Mouse (Mus musculus) liver, embryonic 13.5 days (tissue): Measurements from ENCODE around the gene Zfp239. TPM values are rescaled to one million over a fixed set of nuclear protein-coding genes. Genes with fewer than 3 reads are reported as not detected.

Experiments used
- ATAC-seq: fragments of 200-750 bp; cut with Nextera tagmentation; 2 replicates; pipeline ENCODE4 v1.8.0; 2017; ENCODE audit warnings: low read depth, mild to moderate bottlenecking, moderate number of reproducible peaks, moderate library complexity
- DNase-seq: peaks from one replicate; pipeline ENCODE4 v3.0.0; 2022
- H3K27ac ChIP-seq: fragments of 300-500 bp; sonication (generic); 2 replicates; pipeline ENCODE4 v1.5.1; 2015; ENCODE audit warnings: moderate library complexity, mild to moderate bottlenecking, inconsistent platforms
- H3K27me3 ChIP-seq: fragments of 300-500 bp; sonication (generic); 2 replicates; pipeline ENCODE4 v1.6.1; 2015; ENCODE audit warnings: mild to moderate bottlenecking, inconsistent platforms
- H3K36me3 ChIP-seq: fragments of 300-500 bp; sonication (generic); 2 replicates; pipeline ENCODE4 v1.6.1; 2015; ENCODE audit warnings: mild to moderate bottlenecking, inconsistent platforms
- H3K4me1 ChIP-seq: fragments of 300-500 bp; sonication (generic); replicated peaks from 2 replicates; pipeline ENCODE4 v1.6.1; 2015; ENCODE audit warnings: inconsistent platforms
- H3K4me2 ChIP-seq: fragments of 300-500 bp; sonication (generic); 2 replicates; pipeline ENCODE4 v1.6.1; 2015; ENCODE audit warnings: inconsistent platforms, mild to moderate bottlenecking, moderate library complexity
- H3K4me3 ChIP-seq: fragments of 300-500 bp; sonication (generic); replicated peaks from 2 replicates; pipeline ENCODE4 v1.5.1; 2015; ENCODE audit warnings: mild to moderate bottlenecking, inconsistent platforms
- H3K9ac ChIP-seq: fragments of 300-500 bp; sonication (generic); 2 replicates; pipeline ENCODE4 v1.6.1; 2015; ENCODE audit warnings: mild to moderate bottlenecking, inconsistent platforms
- H3K9me3 ChIP-seq: fragments of 300-500 bp; sonication (generic); replicated peaks from 2 replicates; pipeline ENCODE4 v1.6.1; 2016; ENCODE audit warnings: inconsistent platforms
- WGBS: fragments of 180-500 bp; shearing (Covaris S2); methylation state at CpG from one replicate; pipeline ENCODE4 v1.1.7; 2015; ENCODE audit not compliant: insufficient replicate concordance; 5-methylcytosine and 5-hydroxymethylcytosine counted together
- polyA plus RNA-seq: library from polyadenylated mRNA; unstranded; fragments of >200 nt; fragmentation: Nextera tagmentation; extraction: Ambion mirVana; gene quantifications from 2 replicates; pipeline ENCODE4 v1.2.1, GENCODE M21; 2015

Gene Zfp239
- polyA plus RNA-seq, 1 experiment from 2014 or later = 3.0 TPM

GRCm38 (mm10) chr6:117897800-117898199 lies 35.9 kb downstream of the Zfp239 start:
- ATAC-seq = no peak
- no peak overlapping the region for H3K4me2 ChIP-seq
- 64% methylated on average over 5 of the region's 5 CpGs for WGBS
- DNase-seq = no peak
- H3K27ac ChIP-seq = no peak overlapping the region
- no peak overlapping the region for H3K4me3 ChIP-seq
- no peak overlapping the region for H3K9ac ChIP-seq
- peaks cover 40% of the 10 kb centered on the region for H3K4me1 ChIP-seq
- H3K9me3 ChIP-seq = no peaks in the 10 kb centered on the region
- H3K27me3 ChIP-seq = no peaks in the 10 kb centered on the region
- H3K36me3 ChIP-seq = no peaks in the 10 kb centered on the region

- peak within 1 kb of the TSS; percentile 49 for H3K9ac ChIP-seq
- peak within 1 kb of the TSS; percentile 64 for H3K4me2 ChIP-seq
- peak within 1 kb of the TSS; percentile 76 for H3K27ac ChIP-seq
- WGBS = 24% methylated on average over 17 of the region's 17 CpGs
- no peaks in the 10 kb centered on the region for H3K9me3 ChIP-seq
- DNase-seq = no peak
- peak within 1 kb of the TSS; percentile 34 for H3K4me3 ChIP-seq
- H3K4me1 ChIP-seq = peaks cover 61% of the 10 kb centered on the region
- no peaks in the 10 kb centered on the region for H3K27me3 ChIP-seq
- ATAC-seq = peak; percentile 63
- H3K36me3 ChIP-seq = no peaks in the 10 kb centered on the region
Measured at GRCm38 (mm10) chr6:117900126-117901080, 38.5 kb downstream of the Zfp239 start, which contains the start of gene Hnrnpf. TSS of gene Hnrnpf (plus strand) at chr6:117900324.

GRCm38 (mm10) chr6:117901510-117902402 lies 39.9 kb downstream of the Zfp239 start:
- Histone ChIP-seq H3K4me1 (peaks cover 62% of the 10 kb centered on the region), H3K27ac (peak overlapping the region; percentile 76)

GRCm38 (mm10) chr6:117902556-117902955 lies 40.7 kb downstream of the Zfp239 start:
- H3K27ac ChIP-seq = peak overlapping the region; percentile 68
- peaks cover 62% of the 10 kb centered on the region for H3K4me1 ChIP-seq
- no peak overlapping the region for H3K4me3 ChIP-seq
- 37% methylated on average over 4 of the region's 4 CpGs for WGBS
- no peak for DNase-seq
- H3K36me3 ChIP-seq = no peaks in the 10 kb centered on the region
- H3K9me3 ChIP-seq = no peaks in the 10 kb centered on the region
- H3K27me3 ChIP-seq = no peaks in the 10 kb centered on the region
- ATAC-seq = no peak
- peak overlapping the region; percentile 33 for H3K4me2 ChIP-seq
- H3K9ac ChIP-seq = peak overlapping the region; percentile 49

More at GRCm38 (mm10) chr6:117901510-117902402, 39.9 kb downstream of the Zfp239 start:
- WGBS = 63% methylated on average over 9 of the region's 9 CpGs
- H3K9ac ChIP-seq = peak overlapping the region; percentile 49; the same call in 1 of the 2 replicates
- H3K27me3 ChIP-seq = no peaks in the 10 kb centered on the region
- no peak overlapping the region for H3K4me3 ChIP-seq
- peak overlapping the region; percentile 33 for H3K4me2 ChIP-seq
- no peaks in the 10 kb centered on the region for H3K9me3 ChIP-seq
- no peaks in the 10 kb centered on the region for H3K36me3 ChIP-seq
- DNase-seq = no peak
- no peak for ATAC-seq

- Histone ChIP-seq H3K36me3 (no peaks in the 10 kb centered on the region), H3K27ac (peak overlapping the region; percentile 3; the same call in 1 of the 2 replicates), H3K27me3 (no peaks in the 10 kb centered on the region), H3K4me1 (peaks cover 69% of the 10 kb centered on the region), H3K9me3 (no peaks in the 10 kb centered on the region), H3K9ac (peak overlapping the region; percentile 26; the same call in 1 of the 2 replicates), H3K4me3 (no peak overlapping the region), H3K4me2 (no peak overlapping the region)
- ATAC-seq (no peak), DNase-seq (no peak)
- 78% methylated on average over 3 of the region's 3 CpGs for WGBS
Measured at GRCm38 (mm10) chr6:117903836-117904235, 41.9 kb downstream of the Zfp239 start.

DNA sequence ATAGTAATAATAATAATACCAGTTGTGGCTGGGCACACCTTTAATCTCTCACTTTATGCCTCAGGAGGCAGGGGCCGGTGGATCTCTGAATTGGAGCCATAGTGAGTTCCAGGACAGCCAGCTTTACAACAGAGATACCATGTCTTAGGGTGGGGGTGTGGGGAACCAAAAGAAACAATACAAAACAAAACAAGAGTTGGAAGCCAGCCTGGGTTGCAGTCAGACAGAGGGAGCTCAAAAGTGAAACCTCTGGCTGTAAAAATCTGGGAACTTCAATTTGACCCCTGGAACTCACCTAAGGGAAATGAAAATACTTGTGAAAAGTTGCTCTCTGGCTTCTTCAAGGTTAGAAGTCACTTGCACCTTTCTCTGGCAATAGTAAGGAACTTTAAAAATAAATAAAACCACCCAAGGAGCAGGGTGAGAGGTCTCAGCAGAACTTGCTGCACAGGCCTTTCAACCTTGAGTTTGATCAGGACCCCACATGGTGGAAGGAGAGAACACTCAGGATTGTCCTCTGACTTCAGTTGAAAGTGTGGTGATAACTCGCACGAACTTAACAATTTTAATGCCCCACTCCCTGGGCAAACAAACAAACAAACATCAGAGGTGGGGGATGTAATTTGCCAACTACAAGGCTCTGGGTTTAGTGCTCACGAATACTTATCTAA lies 43.5 kb downstream of the Zfp239 start:
- H3K9me3 ChIP-seq = no peaks in the 10 kb centered on the region
- H3K4me1 ChIP-seq = peaks cover 76% of the 10 kb centered on the region
- peak overlapping the region; percentile 100 for H3K4me3 ChIP-seq
- H3K27ac ChIP-seq = peak overlapping the region; percentile 89
- H3K27me3 ChIP-seq = no peaks in the 10 kb centered on the region
- peak overlapping the region; percentile 78 for H3K9ac ChIP-seq
- DNase-seq (no peak), ATAC-seq (no peak)
- H3K4me2 ChIP-seq = peak overlapping the region; percentile 73
- WGBS = 10% methylated on average over 4 of the region's 4 CpGs
- H3K36me3 ChIP-seq = no peaks in the 10 kb centered on the region

DNA sequence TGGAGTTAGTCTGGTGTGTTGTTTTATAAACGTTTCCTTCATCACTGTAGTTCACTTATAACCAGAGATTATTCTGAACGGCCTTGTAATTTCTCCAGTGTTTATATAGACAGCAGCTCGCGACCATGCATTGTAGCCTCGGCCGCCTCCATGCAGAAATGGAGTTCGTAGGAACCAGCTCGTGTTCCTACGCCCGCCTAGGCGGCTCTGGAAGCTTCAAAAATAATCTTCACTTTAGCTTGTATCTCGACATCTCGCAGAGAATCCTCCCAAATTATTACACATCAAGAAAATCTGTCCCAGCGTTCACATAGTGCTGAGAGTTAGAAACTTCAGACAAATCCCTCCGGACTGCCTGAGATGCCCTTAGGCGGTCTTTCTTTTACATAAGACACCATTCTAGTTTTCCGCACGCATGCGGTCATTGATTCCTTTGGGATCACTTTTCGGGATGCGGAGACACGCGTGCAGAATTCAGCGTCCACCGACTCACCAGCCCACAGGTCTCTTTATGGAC lies 44.2 kb downstream of the Zfp239 start:
- under 1% methylated on average over 25 of the region's 25 CpGs for WGBS

GRCm38 (mm10) chr6:117906590-117907271 lies 44.8 kb downstream of the Zfp239 start:
- DNase-seq = peak; percentile 95
- peak overlapping the region; percentile 100 for H3K4me3 ChIP-seq
- H3K9me3 ChIP-seq = no peaks in the 10 kb centered on the region
- H3K27me3 ChIP-seq = no peaks in the 10 kb centered on the region
- peak overlapping the region; percentile 94 for H3K27ac ChIP-seq
- H3K36me3 ChIP-seq = no peaks in the 10 kb centered on the region
- peak overlapping the region; percentile 99 for H3K9ac ChIP-seq
- under 1% methylated on average over 60 of the region's 68 CpGs for WGBS
- peaks cover 73% of the 10 kb centered on the region for H3K4me1 ChIP-seq
- peak overlapping the region; percentile 95 for H3K4me2 ChIP-seq
- peak; percentile 91 for ATAC-seq

More for the DNA sequence above, 44.2 kb downstream of the Zfp239 start:
- Histone ChIP-seq H3K4me3 (peak overlapping the region; percentile 100), H3K4me1 (peaks cover 74% of the 10 kb centered on the region), H3K36me3 (no peaks in the 10 kb centered on the region), H3K9ac (peak overlapping the region; percentile 78), H3K9me3 (no peaks in the 10 kb centered on the region), H3K27ac (peak overlapping the region; percentile 89), H3K27me3 (no peaks in the 10 kb centered on the region), H3K4me2 (peak overlapping the region; percentile 73)
- ATAC-seq (peak; percentile 9), DNase-seq (no peak)

- Histone ChIP-seq H3K27me3 (no peaks in the 10 kb centered on the region), H3K4me3 (peak overlapping the region; percentile 100), H3K4me2 (peak overlapping the region; percentile 95), H3K9ac (peak overlapping the region; percentile 99), H3K27ac (peak overlapping the region; percentile 94), H3K4me1 (peaks cover 73% of the 10 kb centered on the region), H3K9me3 (no peaks in the 10 kb centered on the region), H3K36me3 (no peaks in the 10 kb centered on the region)
- peak; percentile 80 for DNase-seq
- under 1% methylated on average over 67 of the region's 77 CpGs for WGBS
- ATAC-seq = peak; percentile 65
Measured at GRCm38 (mm10) chr6:117907301-117907978, 45.5 kb downstream of the Zfp239 start.
